Mouse (Mus musculus): ENCODE results near the gene Ptpn7. TPM values are rescaled to one million over a fixed set of nuclear protein-coding genes. Genes with fewer than 3 reads are reported as not detected.
"Not testable (repeated sequence)": the region's sequence is repeated elsewhere in the genome, so short reads cannot be mapped to it uniquely, and the experiment has no call there.

The Ptpn7 gene
- total RNA-seq (2021) = under 1 TPM; 0.44 to 0.50 TPM

GRCm38 (mm10) chr1:135132473-135132872 lies at the start of gene Ptpn7:
Ptpn7 (plus strand) TSS chr1:135132700.
- peak; percentile 46 for DNase-seq (ENCODE audit: low spot score)
- intact Hi-C loops (cut with DNase I) = no loop called here

GRCm38 (mm10) chr1:135083465-135083864 lies 49.0 kb upstream of the Ptpn7 start:
- intact Hi-C loops (cut with DNase I) = no loop called here
- DNase-seq (ENCODE audit: low spot score) = no peak

DNA sequence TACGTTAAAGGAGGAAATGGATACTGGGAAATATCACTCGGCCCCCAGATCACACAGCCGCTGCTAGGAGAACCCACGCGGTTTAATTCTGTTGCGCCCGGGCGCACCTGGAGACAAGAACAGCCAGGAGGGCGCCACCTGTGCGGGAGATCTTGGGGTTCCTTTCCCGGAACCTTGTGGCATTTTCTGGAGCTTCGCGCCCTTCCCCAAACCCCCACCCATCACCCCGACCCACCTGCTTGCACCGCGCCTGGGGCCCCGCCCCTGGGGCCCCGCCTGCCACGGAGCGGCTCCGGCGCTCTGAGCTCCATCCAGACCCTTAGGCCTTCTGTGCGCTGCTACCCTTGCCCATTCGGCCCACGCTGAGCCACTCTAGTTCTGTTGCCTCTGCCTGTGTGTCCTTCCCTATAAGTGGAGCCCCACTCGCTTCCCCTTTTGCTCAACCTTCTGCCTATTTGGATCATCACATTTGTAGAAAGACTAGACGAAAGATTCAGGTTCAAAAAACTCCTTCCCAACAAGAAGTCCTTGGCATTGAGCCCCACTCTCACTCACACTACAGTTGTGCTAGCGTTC lies 47.1 kb upstream of the Ptpn7 start:
- intact Hi-C loops (cut with DNase I) = no loop called here
- DNase-seq (ENCODE audit: low spot score) = no peak

GRCm38 (mm10) chr1:135086015-135086414 lies 46.5 kb upstream of the Ptpn7 start:
- DNase-seq (ENCODE audit: low spot score) = no peak
- intact Hi-C loops (cut with DNase I) = no loop called here

GRCm38 (mm10) chr1:135087414-135087813 lies 45.1 kb upstream of the Ptpn7 start:
- intact Hi-C loops (cut with DNase I) = no loop called here

DNA sequence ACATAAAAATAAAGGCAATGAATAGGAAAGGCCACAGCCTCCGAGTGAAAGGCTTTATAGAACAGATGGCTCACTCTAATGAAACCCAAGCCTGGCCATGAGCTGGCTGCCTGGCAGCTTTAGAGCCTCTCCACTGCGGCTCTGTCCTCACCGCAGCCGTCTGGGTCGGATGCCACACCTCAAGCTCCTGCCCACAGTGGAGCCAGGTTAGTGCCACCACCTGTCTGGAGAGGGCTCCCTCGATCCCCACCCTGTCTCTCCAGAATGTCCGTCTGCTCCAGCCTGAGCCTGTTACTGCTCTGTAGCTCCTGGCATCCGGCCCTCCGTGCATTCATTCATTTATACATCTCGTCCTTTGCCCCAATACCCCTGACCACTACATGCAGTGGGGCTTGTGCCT lies 42.9 kb upstream of the Ptpn7 start:
- DNase-seq (ENCODE audit: low spot score) = no peak
- intact Hi-C loops (cut with DNase I) = no loop called here

More at GRCm38 (mm10) chr1:135087414-135087813, 45.1 kb upstream of the Ptpn7 start:
- DNase-seq (ENCODE audit: low spot score) = no peak

- no peak for DNase-seq (ENCODE audit: low spot score)
- intact Hi-C loops (cut with DNase I) = no loop called here
Measured at GRCm38 (mm10) chr1:135090914-135091313, 41.6 kb upstream of the Ptpn7 start.

- no peak for DNase-seq (ENCODE audit: low spot score)
- intact Hi-C loops (cut with DNase I) = no loop called here
Measured at GRCm38 (mm10) chr1:135094723-135095122, 37.8 kb upstream of the Ptpn7 start.

- DNase-seq (ENCODE audit: low spot score) = no peak
- intact Hi-C loops (cut with DNase I) = no loop called here
Measured at GRCm38 (mm10) chr1:135095189-135095588, 37.3 kb upstream of the Ptpn7 start.

DNA sequence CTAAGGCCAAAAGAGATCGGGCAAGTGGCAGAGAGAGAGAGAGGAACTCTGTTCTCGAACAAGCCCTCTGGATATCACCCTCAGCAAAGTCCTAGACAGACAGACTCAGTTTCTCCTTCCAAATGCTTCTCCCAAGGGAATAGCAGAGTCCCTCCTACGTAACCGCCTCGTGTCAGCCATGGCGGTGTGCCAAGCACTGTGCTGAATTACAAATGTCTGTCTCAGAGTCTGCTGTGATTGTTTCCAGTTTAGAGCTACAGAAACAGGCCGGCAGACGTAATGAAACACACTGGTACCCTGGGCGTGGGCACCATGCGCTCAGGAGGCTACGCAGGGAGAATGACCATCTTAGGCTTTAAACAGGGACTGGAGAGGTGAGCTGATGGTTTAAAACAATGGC lies 36.2 kb upstream of the Ptpn7 start:
- no peak for DNase-seq (ENCODE audit: low spot score)
- intact Hi-C loops (cut with DNase I) = no loop called here

- DNase-seq (ENCODE audit: low spot score) = no peak
- intact Hi-C loops (cut with DNase I) = no loop called here
Measured at GRCm38 (mm10) chr1:135097441-135097840, 35.1 kb upstream of the Ptpn7 start.

GRCm38 (mm10) chr1:135098441-135098840 lies 34.1 kb upstream of the Ptpn7 start:
- peak; percentile 44 for DNase-seq (ENCODE audit: low spot score)
- intact Hi-C loops (cut with DNase I) = no loop called here

DNA sequence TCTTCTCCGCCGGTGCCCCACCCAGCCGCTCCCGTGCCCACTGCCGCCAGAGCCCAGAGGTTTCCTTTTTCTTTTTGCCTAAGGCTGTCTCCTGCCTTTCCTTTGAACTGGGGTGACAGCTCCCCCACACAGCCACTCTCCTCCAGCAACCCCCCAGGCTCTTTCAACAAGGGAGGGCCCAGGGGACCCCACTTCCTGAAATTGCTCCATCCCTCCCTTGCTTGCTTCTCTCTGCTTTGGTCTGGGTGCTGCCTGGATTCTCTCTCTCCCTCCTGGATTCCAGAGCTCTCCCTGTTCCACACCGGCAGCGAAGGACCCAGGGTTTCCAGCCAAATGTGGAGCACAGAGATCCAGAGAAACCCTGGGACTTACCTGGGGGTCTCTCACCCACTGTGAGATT lies 32.1 kb upstream of the Ptpn7 start:
- DNase-seq (ENCODE audit: low spot score) = no peak
- intact Hi-C loops (cut with DNase I) = no loop called here

GRCm38 (mm10) chr1:135105124-135105523 lies 27.4 kb upstream of the Ptpn7 start, which contains the start of gene Lgr6:
Lgr6 (minus strand) TSS chr1:135105276.
- intact Hi-C loops (cut with DNase I) = loop anchor here (5.0 kb wide), 2 partner anchors 73 to 133 kb away; no protein-coding TSS in a partner anchor
- DNase-seq (ENCODE audit: low spot score) = no peak

- no peak for DNase-seq (ENCODE audit: low spot score)
- intact Hi-C loops (cut with DNase I) = loop anchor here (1.0 to 5.0 kb wide), 3 partner anchors 74 to 134 kb away; no protein-coding TSS in a partner anchor
Measured at GRCm38 (mm10) chr1:135105951-135106350, 26.5 kb upstream of the Ptpn7 start.

GRCm38 (mm10) chr1:135108611-135109010 lies 23.9 kb upstream of the Ptpn7 start:
- no peak for DNase-seq (ENCODE audit: low spot score)
- intact Hi-C loops (cut with DNase I) = loop anchor here (1.0 to 5.0 kb wide), 3 partner anchors 26 to 136 kb away; no protein-coding TSS in a partner anchor

DNA sequence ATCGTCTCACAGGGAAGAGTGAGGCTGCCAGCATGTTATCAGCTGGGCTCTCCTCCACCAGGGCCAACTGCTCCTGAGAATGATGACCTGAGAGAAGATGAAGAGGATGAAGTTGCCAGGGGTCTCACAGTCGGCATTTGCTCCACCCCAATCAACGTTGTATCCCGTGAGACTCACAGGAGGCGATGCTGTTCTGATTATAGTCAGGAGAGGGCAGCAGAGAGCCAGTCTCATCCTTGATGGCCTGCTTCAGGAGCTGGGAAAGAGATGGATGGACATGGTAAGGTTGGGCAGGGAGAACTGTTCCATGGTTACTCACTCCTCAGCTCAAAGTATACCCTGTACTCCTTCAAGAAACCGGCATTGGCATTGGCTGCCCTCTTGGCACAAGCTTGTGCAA lies 22.4 kb upstream of the Ptpn7 start:
- DNase-seq (ENCODE audit: low spot score) = no peak
- intact Hi-C loops (cut with DNase I) = no loop called here

- DNase-seq (ENCODE audit: low spot score); intact Hi-C loops (cut with DNase I): not testable (repeated sequence)
Measured at GRCm38 (mm10) chr1:135111271-135111670, 21.2 kb upstream of the Ptpn7 start.

DNA sequence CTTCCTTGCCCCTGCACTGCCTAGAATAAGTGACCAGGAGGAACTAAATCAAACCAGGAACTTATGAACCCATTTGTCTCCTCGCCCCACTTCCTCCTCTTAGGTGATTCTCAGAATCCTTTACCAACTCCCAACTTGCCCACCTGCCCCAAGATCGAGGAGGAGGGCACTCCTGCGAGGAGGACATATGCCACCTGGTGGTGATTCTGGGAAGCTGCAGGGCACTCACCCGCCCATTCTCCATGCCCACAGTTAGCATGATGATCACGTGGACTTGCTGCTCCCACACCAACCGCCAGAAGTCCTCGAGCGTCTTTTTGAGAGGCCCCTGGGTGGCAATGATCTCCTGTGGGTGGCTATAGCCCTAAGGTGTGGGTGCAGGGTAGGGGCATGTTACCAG lies 19.8 kb upstream of the Ptpn7 start:
- intact Hi-C loops (cut with DNase I) = no loop called here
- no peak for DNase-seq (ENCODE audit: low spot score)

GRCm38 (mm10) chr1:135124573-135125363 lies 7.7 kb upstream of the Ptpn7 start:
- intact Hi-C loops (cut with DNase I) = no loop called here
- DNase-seq (ENCODE audit: low spot score) = no peak

GRCm38 (mm10) chr1:135125990-135126389 lies 6.5 kb upstream of the Ptpn7 start:
- DNase-seq (ENCODE audit: low spot score) = no peak
- intact Hi-C loops (cut with DNase I) = no loop called here

Measured in heart, postnatal 25 days (tissue).